Mouse (Mus musculus): ENCODE measurements around the gene Pzp. TPM values are rescaled to one million over a fixed set of nuclear protein-coding genes. Genes with fewer than 3 reads are reported as not detected.

Pzp gene
- polyA plus RNA-seq, 1 experiment from 2014 or later: 1.5 TPM

- ATAC-seq (ENCODE audit: low FRiP score, low TSS enrichment): peak; percentile 53; the same call in 1 of the 2 replicates
- Histone ChIP-seq H3K4me3 (ENCODE audit: low read depth, low read length) (no peak overlapping the region), H3K27me3 (ENCODE audit: control insufficient read depth, insufficient read depth, low read length) (no peaks in the 10 kb centered on the region), H3K36me3 (ENCODE audit: control insufficient read depth, insufficient read depth, low read length) (no peaks in the 10 kb centered on the region), H3K4me1 (replicated peaks; ENCODE audit: control insufficient read depth, insufficient read depth) (no peaks in the 10 kb centered on the region), H3K4me2 (replicated peaks; ENCODE audit: low read depth) (no peak overlapping the region), H3K9ac (ENCODE audit: low read length) (no peak overlapping the region), H3K9me3 (ENCODE audit: control insufficient read depth, low read length) (no peaks in the 10 kb centered on the region), H3K27ac (replicated peaks) (no peak overlapping the region)
- WGBS: 16% methylated on average over 4 of the region's 4 CpGs
- no peak for TF ChIP-seq CTCF (IDR thresholded peaks at IDR 0.05; ENCODE audit: low read depth)
- no peak for TF ChIP-seq EP300 (optimal IDR thresholded peaks at IDR 0.05)
- no peak for DNase-seq (ENCODE audit: low spot score)
Observed at GRCm38 (mm10) chr6:128477495-128477894, 49.0 kb downstream of the Pzp start.

- TF ChIP-seq EP300 (optimal IDR thresholded peaks at IDR 0.05) (no peak), CTCF (IDR thresholded peaks at IDR 0.05; ENCODE audit: low read depth) (no peak)
- no peaks in the 10 kb centered on the region for H3K36me3 ChIP-seq (ENCODE audit: control insufficient read depth, insufficient read depth, low read length)
- H3K4me2 ChIP-seq (replicated peaks; ENCODE audit: low read depth): no peak overlapping the region
- no peaks in the 10 kb centered on the region for H3K9me3 ChIP-seq (ENCODE audit: control insufficient read depth, low read length)
- H3K9ac ChIP-seq (ENCODE audit: low read length): no peak overlapping the region
- no peaks in the 10 kb centered on the region for H3K27me3 ChIP-seq (ENCODE audit: control insufficient read depth, insufficient read depth, low read length)
- no peak for DNase-seq (ENCODE audit: low spot score)
- no peak overlapping the region for H3K27ac ChIP-seq (replicated peaks)
- 85% methylated on average over 6 of the region's 6 CpGs for WGBS
- H3K4me1 ChIP-seq (replicated peaks; ENCODE audit: control insufficient read depth, insufficient read depth): no peaks in the 10 kb centered on the region
- no peak for ATAC-seq (ENCODE audit: low FRiP score, low TSS enrichment)
- no peak overlapping the region for H3K4me3 ChIP-seq (ENCODE audit: low read depth, low read length)
Observed at GRCm38 (mm10) chr6:128474112-128474511, 52.4 kb downstream of the Pzp start.

DNA sequence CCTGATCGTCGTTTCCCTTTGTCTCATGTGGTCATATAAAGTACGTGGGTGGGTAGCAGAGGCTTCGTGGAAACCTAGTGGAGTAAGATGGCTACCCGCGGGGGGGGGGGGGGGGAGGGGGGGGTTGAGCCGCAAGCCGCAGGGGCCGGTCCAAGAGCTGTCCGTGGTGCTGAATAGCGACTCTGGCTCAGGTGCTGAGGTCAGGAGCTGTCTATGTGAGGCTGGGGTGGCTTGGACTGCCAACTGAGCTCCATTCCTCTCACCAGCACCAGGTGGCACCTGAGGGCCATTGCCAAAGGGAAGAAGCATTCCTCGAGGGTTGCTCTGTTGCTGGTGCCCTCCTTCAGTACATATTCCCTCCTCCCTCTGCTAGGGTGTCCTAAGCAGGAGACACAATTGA is 57.1 kb downstream of the Pzp start:
- TF ChIP-seq EP300 (optimal IDR thresholded peaks at IDR 0.05) (no peak), CTCF (IDR thresholded peaks at IDR 0.05; ENCODE audit: low read depth) (peak; percentile 62)
- peak; percentile 69 for ATAC-seq (ENCODE audit: low FRiP score, low TSS enrichment)

GRCm38 (mm10) chr6:128467298-128467697 is 59.2 kb downstream of the Pzp start:
- Histone ChIP-seq H3K4me2 (replicated peaks; ENCODE audit: low read depth) (no peak overlapping the region), H3K4me3 (ENCODE audit: low read depth, low read length) (no peak overlapping the region), H3K27ac (replicated peaks) (no peak overlapping the region), H3K36me3 (ENCODE audit: control insufficient read depth, insufficient read depth, low read length) (no peaks in the 10 kb centered on the region), H3K9me3 (ENCODE audit: control insufficient read depth, low read length) (no peaks in the 10 kb centered on the region), H3K27me3 (ENCODE audit: control insufficient read depth, insufficient read depth, low read length) (no peaks in the 10 kb centered on the region), H3K4me1 (replicated peaks; ENCODE audit: control insufficient read depth, insufficient read depth) (no peaks in the 10 kb centered on the region), H3K9ac (ENCODE audit: low read length) (no peak overlapping the region)
- ATAC-seq (ENCODE audit: low FRiP score, low TSS enrichment) (no peak), DNase-seq (ENCODE audit: low spot score) (peak; percentile 27)
- 44% methylated on average over 2 of the region's 2 CpGs for WGBS
- TF ChIP-seq CTCF (IDR thresholded peaks at IDR 0.05; ENCODE audit: low read depth) (peak; percentile 43), EP300 (optimal IDR thresholded peaks at IDR 0.05) (no peak)

More for the DNA sequence above, 57.1 kb downstream of the Pzp start:
- Histone ChIP-seq H3K4me3 (ENCODE audit: low read depth, low read length) (no peak overlapping the region), H3K27ac (replicated peaks) (no peak overlapping the region), H3K4me2 (replicated peaks; ENCODE audit: low read depth) (0 out of 2 replicates have a peak overlapping the region, but pooled peaks have one; percentile 11), H3K9me3 (ENCODE audit: control insufficient read depth, low read length) (no peaks in the 10 kb centered on the region), H3K36me3 (ENCODE audit: control insufficient read depth, insufficient read depth, low read length) (no peaks in the 10 kb centered on the region), H3K4me1 (replicated peaks; ENCODE audit: control insufficient read depth, insufficient read depth) (no peaks in the 10 kb centered on the region), H3K27me3 (ENCODE audit: control insufficient read depth, insufficient read depth, low read length) (no peaks in the 10 kb centered on the region), H3K9ac (ENCODE audit: low read length) (no peak overlapping the region)
- DNase-seq (ENCODE audit: low spot score): peak; percentile 79
- WGBS: 7% methylated on average over 10 of the region's 12 CpGs

- no peak for ATAC-seq (ENCODE audit: low FRiP score, low TSS enrichment)
- Histone ChIP-seq H3K9ac (ENCODE audit: low read length) (no peak overlapping the region), H3K36me3 (ENCODE audit: control insufficient read depth, insufficient read depth, low read length) (no peaks in the 10 kb centered on the region), H3K4me1 (replicated peaks; ENCODE audit: control insufficient read depth, insufficient read depth) (no peaks in the 10 kb centered on the region), H3K9me3 (ENCODE audit: control insufficient read depth, low read length) (no peaks in the 10 kb centered on the region), H3K4me2 (replicated peaks; ENCODE audit: low read depth) (no peak overlapping the region), H3K27me3 (ENCODE audit: control insufficient read depth, insufficient read depth, low read length) (no peaks in the 10 kb centered on the region), H3K4me3 (ENCODE audit: low read depth, low read length) (no peak overlapping the region), H3K27ac (replicated peaks) (no peak overlapping the region)
- WGBS: 41% methylated on average over 3 of the region's 3 CpGs
- no peak for DNase-seq (ENCODE audit: low spot score)
- TF ChIP-seq EP300 (optimal IDR thresholded peaks at IDR 0.05) (no peak), CTCF (IDR thresholded peaks at IDR 0.05; ENCODE audit: low read depth) (no peak)
Observed at GRCm38 (mm10) chr6:128466563-128466962, 60.0 kb downstream of the Pzp start.

DNA sequence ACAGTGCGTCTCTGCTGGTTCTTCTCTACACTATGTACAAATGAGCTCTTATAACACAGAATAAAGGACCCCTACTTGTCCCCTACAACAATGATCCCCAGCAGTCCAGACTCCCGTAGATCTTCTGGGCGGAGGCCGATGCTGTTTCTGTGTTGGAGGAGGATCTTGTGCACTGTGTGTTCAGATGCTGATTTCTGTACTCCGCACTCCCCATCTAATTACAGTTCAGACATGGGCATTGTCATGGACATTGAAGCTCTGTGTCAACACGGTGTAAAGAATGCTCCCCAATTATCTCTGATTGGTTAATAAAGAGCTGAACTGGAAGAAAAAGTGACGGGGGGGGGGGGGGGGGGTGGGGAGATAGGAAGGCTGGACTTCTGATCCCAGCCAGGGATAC is 60.5 kb downstream of the Pzp start:
- 56% methylated on average over 6 of the region's 7 CpGs for WGBS
- Histone ChIP-seq H3K4me1 (replicated peaks; ENCODE audit: control insufficient read depth, insufficient read depth) (no peaks in the 10 kb centered on the region), H3K27ac (replicated peaks) (no peak overlapping the region), H3K4me2 (replicated peaks; ENCODE audit: low read depth) (no peak overlapping the region), H3K36me3 (ENCODE audit: control insufficient read depth, insufficient read depth, low read length) (no peaks in the 10 kb centered on the region), H3K9me3 (ENCODE audit: control insufficient read depth, low read length) (no peaks in the 10 kb centered on the region), H3K27me3 (ENCODE audit: control insufficient read depth, insufficient read depth, low read length) (no peaks in the 10 kb centered on the region), H3K9ac (ENCODE audit: low read length) (no peak overlapping the region), H3K4me3 (ENCODE audit: low read depth, low read length) (no peak overlapping the region)
- TF ChIP-seq EP300 (optimal IDR thresholded peaks at IDR 0.05) (no peak), CTCF (IDR thresholded peaks at IDR 0.05; ENCODE audit: low read depth) (no peak)
- DNase-seq (ENCODE audit: low spot score): no peak
- no peak for ATAC-seq (ENCODE audit: low FRiP score, low TSS enrichment)

All from stomach, postnatal 0 days (tissue).